Mouse (Mus musculus): ENCODE measurements around the gene Fam98b. TPM values are rescaled to one million over a fixed set of nuclear protein-coding genes. Genes with fewer than 3 reads are reported as not detected.

The Fam98b gene
- polyA plus RNA-seq, 1 experiment from 2014 or later, result 5.8 TPM

DNA sequence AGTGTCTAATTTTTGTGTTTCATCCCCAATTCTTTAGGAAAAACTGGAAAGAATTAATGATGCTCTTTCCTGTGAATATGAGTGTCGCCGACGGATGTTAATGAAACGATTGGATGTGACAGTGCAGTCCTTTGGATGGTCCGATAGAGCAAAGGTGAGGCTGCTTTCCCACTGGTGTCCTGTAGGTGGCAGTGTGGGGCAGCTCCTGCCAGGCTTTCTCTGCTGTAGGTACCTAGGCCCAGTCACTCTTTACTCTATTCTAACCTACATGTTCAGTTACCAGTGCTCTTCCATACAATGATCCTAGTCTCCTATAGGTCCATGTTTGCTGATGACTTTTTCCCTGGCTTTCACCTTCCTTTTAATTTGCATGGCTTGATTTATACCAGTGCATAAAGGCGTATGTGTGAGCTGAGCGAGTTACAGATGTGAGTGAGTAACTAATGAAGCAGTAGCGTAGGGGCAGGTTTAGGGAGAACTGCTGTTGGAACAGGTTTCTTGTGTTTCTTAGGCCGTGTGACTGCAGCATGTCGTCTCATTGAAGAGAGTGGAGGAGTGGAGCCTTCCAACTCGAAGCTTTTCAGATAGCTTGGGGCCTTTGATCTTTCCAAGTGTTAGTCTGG is 14.4 kb downstream of the Fam98b start:
- WGBS, result 69% methylated on average over 11 of the region's 11 CpGs
- H3K27ac ChIP-seq (replicated peaks), result no peak overlapping the region
- TF ChIP-seq CTCF (IDR thresholded peaks at IDR 0.05; ENCODE audit: low read depth) (peak; percentile 96), EP300 (optimal IDR thresholded peaks at IDR 0.05) (no peak)
- H3K27me3 ChIP-seq (ENCODE audit: control insufficient read depth, insufficient read depth, low read length), result no peaks in the 10 kb centered on the region
- H3K4me1 ChIP-seq (replicated peaks; ENCODE audit: control insufficient read depth, insufficient read depth), result no peaks in the 10 kb centered on the region
- ATAC-seq (ENCODE audit: low FRiP score, low TSS enrichment) (peak; percentile 51; the same call in 1 of the 2 replicates), DNase-seq (ENCODE audit: low spot score) (peak; percentile 64)
- H3K36me3 ChIP-seq (ENCODE audit: control insufficient read depth, insufficient read depth, low read length), result peaks cover 4% of the 10 kb centered on the region; the same call in 1 of the 2 replicates
- no peak overlapping the region for H3K4me3 ChIP-seq (ENCODE audit: low read depth, low read length)
- H3K9me3 ChIP-seq (ENCODE audit: control insufficient read depth, low read length), result no peaks in the 10 kb centered on the region
- H3K9ac ChIP-seq (ENCODE audit: low read length), result no peak overlapping the region
- no peak overlapping the region for H3K4me2 ChIP-seq (replicated peaks; ENCODE audit: low read depth)

- H3K36me3 ChIP-seq (ENCODE audit: control insufficient read depth, insufficient read depth, low read length), result no peaks in the 10 kb centered on the region
- H3K27ac ChIP-seq (replicated peaks), result no peak overlapping the region
- ATAC-seq (ENCODE audit: low FRiP score, low TSS enrichment) (no peak), DNase-seq (ENCODE audit: low spot score) (no peak)
- no peaks in the 10 kb centered on the region for H3K27me3 ChIP-seq (ENCODE audit: control insufficient read depth, insufficient read depth, low read length)
- H3K9ac ChIP-seq (ENCODE audit: low read length), result no peak overlapping the region
- 90% methylated on average over 7 of the region's 7 CpGs for WGBS
- H3K4me1 ChIP-seq (replicated peaks; ENCODE audit: control insufficient read depth, insufficient read depth), result no peaks in the 10 kb centered on the region
- TF ChIP-seq CTCF (IDR thresholded peaks at IDR 0.05; ENCODE audit: low read depth) (no peak), EP300 (optimal IDR thresholded peaks at IDR 0.05) (no peak)
- H3K9me3 ChIP-seq (ENCODE audit: control insufficient read depth, low read length), result no peaks in the 10 kb centered on the region
- no peak overlapping the region for H3K4me3 ChIP-seq (ENCODE audit: low read depth, low read length)
- no peak overlapping the region for H3K4me2 ChIP-seq (replicated peaks; ENCODE audit: low read depth)
These were observed 38.8 kb downstream of the Fam98b start for GRCm38 (mm10) chr2:117288291-117288690.

DNA sequence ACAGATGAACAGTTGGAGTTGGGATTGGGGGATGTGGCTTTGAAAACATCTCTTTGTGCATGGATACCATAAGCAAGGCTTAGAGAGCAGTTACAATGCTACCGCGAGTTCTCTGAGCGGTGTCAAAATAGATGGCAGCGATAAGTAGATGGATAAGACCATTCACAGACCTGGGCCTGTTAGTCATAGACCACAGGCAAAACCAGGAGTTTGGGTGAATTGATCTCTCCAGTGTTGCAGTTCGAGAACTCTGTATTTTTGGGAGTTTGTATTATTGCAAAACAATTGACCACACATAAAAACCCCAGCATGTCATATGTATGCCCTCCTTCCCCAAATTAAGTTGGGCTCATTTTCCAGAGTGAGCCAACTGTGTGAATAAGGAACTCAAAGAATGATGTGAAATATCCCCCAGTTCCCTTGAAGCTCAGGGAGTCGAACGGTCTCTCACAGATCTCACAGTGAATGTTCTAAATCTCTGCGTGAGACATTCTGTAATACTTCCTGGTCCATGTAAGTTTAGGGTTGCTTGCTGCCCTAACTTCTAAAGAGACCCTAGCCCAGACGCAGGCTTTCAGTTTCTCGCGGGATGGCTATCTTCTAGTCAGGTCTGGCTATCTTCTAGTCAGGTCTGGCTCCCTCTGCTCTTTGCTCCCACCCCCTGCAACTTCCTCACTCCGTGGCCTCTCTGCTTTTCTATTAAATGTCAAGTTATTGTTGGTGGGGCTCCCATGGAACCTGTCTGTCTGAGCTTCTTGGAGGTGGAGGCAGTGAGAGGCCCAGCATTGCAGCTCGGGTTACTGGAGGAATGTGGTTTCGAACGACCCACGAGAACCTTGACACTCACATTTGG is 50.3 kb downstream of the Fam98b start:
- Histone ChIP-seq H3K4me2 (replicated peaks; ENCODE audit: low read depth) (no peak overlapping the region), H3K9me3 (ENCODE audit: control insufficient read depth, low read length) (no peaks in the 10 kb centered on the region), H3K4me1 (replicated peaks; ENCODE audit: control insufficient read depth, insufficient read depth) (no peaks in the 10 kb centered on the region), H3K36me3 (ENCODE audit: control insufficient read depth, insufficient read depth, low read length) (no peaks in the 10 kb centered on the region), H3K27ac (replicated peaks) (no peak overlapping the region), H3K27me3 (ENCODE audit: control insufficient read depth, insufficient read depth, low read length) (no peaks in the 10 kb centered on the region), H3K9ac (ENCODE audit: low read length) (no peak overlapping the region), H3K4me3 (ENCODE audit: low read depth, low read length) (no peak overlapping the region)
- 84% methylated on average over 16 of the region's 16 CpGs for WGBS
- no peak for ATAC-seq (ENCODE audit: low FRiP score, low TSS enrichment)
- no peak for TF ChIP-seq EP300 (optimal IDR thresholded peaks at IDR 0.05)
- no peak for TF ChIP-seq CTCF (IDR thresholded peaks at IDR 0.05; ENCODE audit: low read depth)
- DNase-seq (ENCODE audit: low spot score), result no peak

DNA sequence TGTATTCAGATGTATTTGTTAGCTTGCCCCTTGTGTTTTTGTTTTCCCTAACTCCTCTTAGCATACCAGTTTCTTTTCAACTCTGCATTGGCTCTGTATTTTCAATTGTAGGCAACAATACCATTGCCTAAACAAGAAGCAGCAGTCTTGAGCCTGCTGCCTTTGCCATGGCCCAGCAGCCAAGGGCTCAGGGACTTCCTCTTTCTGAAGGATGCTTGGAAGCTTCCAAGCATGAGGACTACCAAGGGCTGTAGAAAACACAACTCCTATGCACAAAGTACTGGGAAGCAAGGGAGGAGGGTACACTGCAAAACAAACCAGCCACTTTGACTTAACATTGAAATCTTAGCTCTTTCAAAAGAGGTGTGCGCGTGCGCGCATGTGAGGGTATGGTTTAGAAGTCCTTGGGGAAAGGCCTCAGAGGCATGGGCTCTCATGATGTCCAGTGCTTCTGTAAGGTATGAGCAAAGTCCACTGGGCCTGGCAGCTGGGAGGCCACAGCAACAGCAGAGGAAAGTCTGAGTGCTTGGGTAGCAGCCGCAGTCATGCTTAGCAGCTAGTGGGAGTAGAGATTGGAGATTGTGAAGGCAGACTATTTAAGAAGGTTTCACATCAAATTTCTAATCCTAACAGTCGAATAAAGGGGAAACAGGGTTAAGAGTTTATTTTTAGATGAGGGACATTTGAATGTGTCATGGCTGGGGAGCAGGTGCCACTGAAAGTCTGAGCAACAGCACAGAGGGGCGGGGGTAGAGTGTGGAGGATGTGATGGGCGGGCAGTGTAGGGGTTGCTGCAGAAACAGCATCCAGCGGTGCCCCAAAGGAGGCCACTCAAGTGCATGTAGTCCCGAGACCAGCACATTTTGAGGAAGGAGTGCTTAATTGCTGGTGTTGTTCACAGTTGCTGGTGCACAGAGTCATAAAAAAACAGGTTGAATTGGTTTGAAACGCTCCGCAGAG is 54.1 kb downstream of the Fam98b start:
- Histone ChIP-seq H3K27ac (replicated peaks) (no peak overlapping the region), H3K27me3 (ENCODE audit: control insufficient read depth, insufficient read depth, low read length) (no peaks in the 10 kb centered on the region), H3K36me3 (ENCODE audit: control insufficient read depth, insufficient read depth, low read length) (no peaks in the 10 kb centered on the region), H3K9me3 (ENCODE audit: control insufficient read depth, low read length) (no peaks in the 10 kb centered on the region), H3K9ac (ENCODE audit: low read length) (no peak overlapping the region), H3K4me3 (ENCODE audit: low read depth, low read length) (no peak overlapping the region), H3K4me1 (replicated peaks; ENCODE audit: control insufficient read depth, insufficient read depth) (no peaks in the 10 kb centered on the region), H3K4me2 (replicated peaks; ENCODE audit: low read depth) (no peak overlapping the region)
- WGBS, result 92% methylated on average over 12 of the region's 12 CpGs
- no peak for ATAC-seq (ENCODE audit: low FRiP score, low TSS enrichment)
- TF ChIP-seq EP300 (optimal IDR thresholded peaks at IDR 0.05) (no peak), CTCF (IDR thresholded peaks at IDR 0.05; ENCODE audit: low read depth) (no peak)
- no peak for DNase-seq (ENCODE audit: low spot score)

DNA sequence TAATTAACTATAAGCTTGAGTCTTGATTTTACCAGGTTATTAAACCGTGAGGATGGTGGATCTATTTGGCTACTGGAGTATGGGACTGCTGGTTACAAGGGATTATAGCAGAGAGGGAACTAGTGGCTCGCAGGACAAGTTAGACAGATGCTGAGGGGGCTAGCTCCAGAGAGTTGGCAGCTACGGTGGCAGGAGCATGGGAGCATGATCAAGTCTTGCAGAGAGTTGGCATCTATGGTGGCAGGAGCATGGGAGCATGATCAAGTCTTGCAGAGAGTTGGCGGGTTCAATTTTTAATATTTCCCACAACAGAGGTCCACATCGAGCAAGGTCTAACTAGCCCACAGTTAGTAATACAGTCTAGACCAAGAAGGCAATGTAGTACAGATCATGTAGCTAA is 55.4 kb downstream of the Fam98b start:
- WGBS, result 84% methylated on average over 5 of the region's 5 CpGs
- H3K27ac ChIP-seq (replicated peaks), result no peak overlapping the region
- no peak overlapping the region for H3K9ac ChIP-seq (ENCODE audit: low read length)
- H3K4me1 ChIP-seq (replicated peaks; ENCODE audit: control insufficient read depth, insufficient read depth), result no peaks in the 10 kb centered on the region
- H3K36me3 ChIP-seq (ENCODE audit: control insufficient read depth, insufficient read depth, low read length), result no peaks in the 10 kb centered on the region
- H3K27me3 ChIP-seq (ENCODE audit: control insufficient read depth, insufficient read depth, low read length), result no peaks in the 10 kb centered on the region
- no peak overlapping the region for H3K4me2 ChIP-seq (replicated peaks; ENCODE audit: low read depth)
- no peak for ATAC-seq (ENCODE audit: low FRiP score, low TSS enrichment)
- no peak overlapping the region for H3K4me3 ChIP-seq (ENCODE audit: low read depth, low read length)
- no peaks in the 10 kb centered on the region for H3K9me3 ChIP-seq (ENCODE audit: control insufficient read depth, low read length)
- DNase-seq (ENCODE audit: low spot score), result no peak
- TF ChIP-seq CTCF (IDR thresholded peaks at IDR 0.05; ENCODE audit: low read depth) (no peak), EP300 (optimal IDR thresholded peaks at IDR 0.05) (no peak)
